Mouse (Mus musculus) T-cell, adult 2 months (primary cell): Measurements from ENCODE around the gene Tcp11l2.

ENCODE experiments used
- DNase-seq: peaks from one replicate; pipeline ENCODE4 v3.0.0; 2022; ENCODE audit warnings: low spot score

Tcp11l2 gene

GRCm38 (mm10) chr10:84558511-84558910 lies 17.9 kb upstream of the Tcp11l2 start:
- DNase-seq = no peak

- DNase-seq = no peak
Observed at GRCm38 (mm10) chr10:84559986-84560385, 16.4 kb upstream of the Tcp11l2 start.

GRCm38 (mm10) chr10:84562121-84562520 lies 14.3 kb upstream of the Tcp11l2 start:
- DNase-seq = no peak

DNA sequence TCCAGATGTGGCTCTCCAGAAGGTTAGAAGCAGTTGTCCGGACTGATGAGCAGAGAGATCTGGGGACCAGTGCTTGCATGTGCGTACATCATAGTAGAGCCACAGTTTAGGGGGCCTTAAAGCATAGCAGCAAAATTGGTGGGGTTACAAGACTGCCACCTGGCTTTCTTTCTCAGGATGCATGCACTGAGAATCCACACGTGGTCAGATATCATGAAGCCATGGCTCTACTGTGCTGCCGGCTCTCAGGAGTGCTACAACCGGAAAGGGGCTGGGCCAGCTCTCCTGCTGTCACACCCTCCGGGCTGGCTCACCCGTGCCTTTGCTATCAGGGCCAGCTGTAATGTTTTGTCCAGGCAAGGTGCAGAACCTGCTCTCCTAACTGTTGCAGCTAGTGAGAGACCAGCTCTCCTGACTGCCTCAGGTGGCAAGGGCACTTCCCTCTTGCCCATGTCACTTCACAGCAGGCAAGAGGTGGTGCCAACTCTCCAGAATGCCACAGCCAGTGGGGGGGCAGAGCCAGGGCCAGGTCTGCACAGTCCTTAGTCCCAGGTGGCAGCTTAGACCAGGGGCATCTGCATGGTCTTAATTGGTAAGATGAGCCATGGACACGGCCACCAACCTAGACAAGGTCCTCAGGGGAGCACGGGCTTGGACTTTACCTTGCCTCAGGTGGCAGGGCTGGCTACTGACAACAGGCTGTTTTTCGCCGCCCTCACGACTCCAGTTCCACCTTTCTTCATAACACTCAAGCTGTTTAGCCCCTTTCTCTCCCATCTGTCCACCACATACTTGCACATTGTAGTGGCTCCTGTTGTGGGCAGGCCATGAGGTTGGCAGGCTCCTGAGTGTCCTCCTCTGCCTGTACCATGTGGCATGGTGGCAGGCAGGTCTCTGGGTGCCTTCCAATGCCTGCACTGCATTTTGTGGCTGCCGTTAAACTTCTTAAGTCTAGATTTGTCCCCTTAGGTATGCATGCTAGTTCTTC lies 13.6 kb upstream of the Tcp11l2 start:
- DNase-seq = peak; percentile 65

DNA sequence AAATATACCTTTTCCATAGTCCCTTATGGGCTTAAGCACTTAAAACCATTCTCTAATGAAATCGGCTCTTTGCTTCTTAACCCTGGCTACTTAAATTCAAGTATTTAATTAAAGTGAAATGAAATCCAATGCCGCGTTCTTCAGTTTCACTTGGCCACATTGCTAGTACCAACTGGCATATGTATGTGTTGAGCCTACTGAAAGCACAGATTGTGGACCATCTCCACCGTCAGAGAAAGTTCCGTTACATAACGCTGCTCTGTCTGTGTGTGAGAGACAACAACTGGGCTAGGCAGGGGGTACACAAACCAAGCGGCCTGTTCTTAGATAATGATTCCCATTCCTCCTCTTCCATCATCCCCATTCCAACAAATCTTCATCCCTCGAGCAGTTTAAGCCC lies 12.0 kb upstream of the Tcp11l2 start:
- no peak for DNase-seq

GRCm38 (mm10) chr10:84571052-84571639 lies 5.3 kb upstream of the Tcp11l2 start:
- DNase-seq = peak; percentile 22

GRCm38 (mm10) chr10:84573671-84574420 lies 2.6 kb upstream of the Tcp11l2 start:
- no peak for DNase-seq

- DNase-seq = no peak
Observed at GRCm38 (mm10) chr10:84576029-84576394, 414 bp upstream of the Tcp11l2 start.

DNA sequence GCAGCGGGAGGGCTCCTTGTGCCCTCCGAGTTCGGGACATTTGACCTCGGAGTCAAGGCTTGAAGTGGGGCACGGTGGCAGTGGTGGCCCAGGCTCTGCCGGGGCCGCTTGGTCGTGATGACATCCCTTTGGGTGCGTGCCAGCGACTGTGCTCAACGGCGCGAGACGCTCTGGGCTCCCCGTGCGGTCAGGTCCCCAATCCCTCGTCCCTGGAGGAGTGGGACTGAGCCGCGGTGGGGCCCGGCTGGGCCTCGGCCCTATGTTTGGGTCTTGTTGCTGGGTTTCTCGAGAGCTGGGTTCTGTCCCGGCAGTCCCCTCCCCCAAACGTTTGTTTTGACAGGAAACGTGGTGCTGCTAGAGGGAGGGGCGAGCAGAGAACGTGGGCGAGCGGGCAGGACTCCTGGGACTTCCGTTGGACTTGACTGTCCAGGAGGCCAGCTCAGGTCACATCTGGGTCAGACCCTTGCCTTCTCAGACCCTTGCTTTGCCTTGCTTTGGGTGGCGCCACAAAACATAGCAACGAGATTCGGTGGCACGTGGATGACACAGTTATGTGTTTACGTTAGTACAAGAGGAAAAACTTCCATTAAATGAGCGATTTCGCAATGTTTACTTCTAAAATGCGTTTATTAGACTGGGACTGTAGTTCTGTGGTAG lies 773 bp downstream of the Tcp11l2 start:
- peak; percentile 90 for DNase-seq

- DNase-seq = no peak
Observed at GRCm38 (mm10) chr10:84578738-84579137, 2.3 kb downstream of the Tcp11l2 start.

DNA sequence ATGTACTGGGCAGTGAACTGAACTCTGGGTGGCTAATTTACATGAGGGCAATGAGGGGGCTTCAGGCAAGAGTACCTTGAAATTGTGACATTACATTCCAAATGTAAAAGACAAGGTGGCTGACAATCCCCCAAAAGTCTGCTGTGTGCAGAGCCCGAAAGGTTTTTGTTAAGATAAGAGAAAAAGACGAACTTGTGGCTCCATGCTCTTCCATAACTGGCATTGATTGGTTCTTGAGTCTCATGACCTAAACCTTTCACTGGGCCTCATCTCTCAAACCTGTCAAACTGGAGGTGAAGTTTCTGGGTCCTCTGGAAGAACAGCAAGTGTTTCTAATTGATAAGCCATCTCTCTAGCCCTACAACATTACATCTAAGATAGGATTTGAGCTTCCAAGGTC lies 3.1 kb downstream of the Tcp11l2 start:
- no peak for DNase-seq

DNA sequence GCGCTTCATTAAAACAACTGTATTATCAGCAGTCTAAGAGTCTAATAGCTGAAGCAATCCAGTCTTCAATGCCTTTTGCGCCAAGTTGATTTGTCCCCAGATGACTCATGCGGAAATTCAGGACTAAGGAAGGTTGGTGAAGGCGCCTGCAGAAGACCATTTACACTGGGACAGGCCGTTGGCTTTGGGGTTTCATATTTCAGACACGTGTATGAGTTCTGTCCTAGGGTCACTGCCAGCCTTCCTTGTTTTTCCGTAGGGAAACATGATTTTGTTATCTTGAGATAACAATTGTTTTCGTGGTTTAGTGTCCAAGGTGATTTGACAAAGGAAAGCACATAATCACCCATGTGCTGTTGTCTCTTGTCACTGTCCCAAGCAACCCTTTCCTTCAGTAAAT lies 4.8 kb downstream of the Tcp11l2 start:
- DNase-seq = no peak

DNA sequence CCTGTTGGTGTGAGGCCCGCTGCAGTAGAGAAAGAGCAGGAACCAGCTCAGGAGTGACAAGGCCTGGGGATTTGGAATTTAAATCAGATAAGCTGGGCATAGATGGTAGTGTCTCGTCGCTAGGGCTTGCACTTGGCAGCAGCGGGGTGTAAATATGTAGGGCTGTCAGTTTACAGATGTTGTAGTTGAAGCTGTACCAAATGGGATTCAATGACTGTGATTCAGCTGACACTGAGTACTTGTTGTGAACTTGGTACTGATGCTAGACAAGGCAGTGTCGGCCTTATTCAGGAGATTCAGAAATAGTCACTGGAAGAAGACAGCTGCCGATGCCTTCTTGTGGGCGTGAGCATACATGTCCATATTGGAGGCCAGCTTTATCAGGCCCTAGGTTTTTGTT lies 5.8 kb downstream of the Tcp11l2 start:
- no peak for DNase-seq

DNA sequence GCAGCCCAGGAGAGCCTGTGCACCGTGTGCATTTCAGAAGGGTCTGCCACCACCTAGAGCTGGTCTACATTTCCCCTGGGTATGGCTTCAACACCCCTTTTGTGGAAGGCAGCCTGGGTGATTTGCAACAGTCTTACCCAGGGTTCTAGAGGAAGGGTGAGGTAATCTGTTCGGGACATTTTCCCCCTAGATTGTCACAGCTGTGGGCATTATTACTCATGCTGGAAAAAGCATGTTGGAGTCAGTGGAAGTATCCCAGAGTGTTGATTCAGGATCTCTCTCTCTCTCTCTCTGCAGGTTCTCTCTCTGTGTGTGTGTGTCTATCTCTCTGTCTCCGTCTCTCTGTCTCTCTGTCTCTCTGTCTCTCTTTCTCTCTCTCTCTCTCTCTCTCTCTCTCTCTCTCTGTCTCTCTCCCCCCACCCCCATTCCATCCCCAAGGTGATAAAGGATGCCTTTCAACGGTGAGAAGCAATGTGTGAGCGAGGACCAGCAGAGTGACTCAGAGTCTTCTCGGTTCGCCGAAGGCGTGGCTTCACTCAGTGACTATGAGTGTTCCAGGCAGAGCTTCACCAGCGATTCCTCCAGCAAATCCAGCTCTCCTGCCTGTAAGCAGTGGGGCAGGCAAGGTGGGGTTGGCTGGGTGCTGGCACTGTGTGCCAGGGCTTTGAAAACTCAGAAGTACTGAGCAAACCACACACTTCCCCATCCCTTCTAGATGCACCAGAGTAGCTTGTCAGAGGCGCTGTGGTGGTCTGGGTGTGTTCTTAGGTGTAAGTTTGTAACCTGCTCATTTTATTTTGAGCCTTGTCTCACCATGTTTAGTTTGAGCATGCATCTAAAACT lies 8.2 kb downstream of the Tcp11l2 start:
- DNase-seq = peak; percentile 52

- DNase-seq = no peak
Observed at GRCm38 (mm10) chr10:84585294-84585650, 8.8 kb downstream of the Tcp11l2 start.

DNA sequence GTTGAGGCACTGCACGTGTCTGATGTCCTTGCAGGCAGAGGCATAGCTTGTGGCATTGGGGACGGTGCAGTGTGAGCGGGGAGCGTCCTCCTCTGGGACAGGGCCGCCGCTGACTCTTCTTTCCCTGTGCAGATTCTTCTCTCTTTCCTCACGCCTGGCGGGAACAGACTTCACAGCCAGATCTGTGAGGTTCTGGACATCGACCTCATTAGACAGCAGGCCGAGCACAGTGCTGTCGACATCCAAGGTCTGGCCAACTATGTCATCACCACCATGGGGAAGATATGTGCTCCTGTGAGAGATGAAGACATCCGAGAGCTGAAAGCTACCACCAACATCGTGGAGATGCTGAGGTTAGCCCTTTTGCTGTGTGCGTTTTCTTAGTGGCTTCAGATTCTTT lies 14.5 kb downstream of the Tcp11l2 start:
- DNase-seq = no peak

DNA sequence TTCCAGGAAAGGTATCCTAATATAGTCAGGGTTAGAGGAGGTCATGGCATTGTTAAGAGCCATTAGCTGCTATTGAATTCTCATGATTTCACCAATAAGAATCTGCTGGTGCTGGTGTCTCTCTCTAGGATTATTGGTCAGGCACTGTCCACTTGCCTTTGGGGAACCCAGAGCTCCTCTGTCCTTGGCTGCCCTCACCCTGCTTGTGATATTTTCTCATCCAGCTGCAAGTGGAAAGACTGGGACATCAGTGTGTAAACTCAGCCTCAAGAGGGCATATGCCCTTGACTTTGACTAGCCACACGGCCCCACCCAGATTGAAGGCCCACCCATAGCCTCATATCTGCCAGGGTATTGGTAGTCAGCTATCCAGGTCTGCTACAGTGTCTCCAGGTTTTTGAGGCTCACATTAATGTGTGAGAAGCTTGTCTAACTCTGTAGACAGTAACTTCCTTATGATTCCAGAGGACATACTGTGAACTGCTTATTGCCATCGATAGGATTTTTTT lies 15.3 kb downstream of the Tcp11l2 start:
- no peak for DNase-seq

GRCm38 (mm10) chr10:84592745-84593144 lies 16.3 kb downstream of the Tcp11l2 start:
- no peak for DNase-seq

DNA sequence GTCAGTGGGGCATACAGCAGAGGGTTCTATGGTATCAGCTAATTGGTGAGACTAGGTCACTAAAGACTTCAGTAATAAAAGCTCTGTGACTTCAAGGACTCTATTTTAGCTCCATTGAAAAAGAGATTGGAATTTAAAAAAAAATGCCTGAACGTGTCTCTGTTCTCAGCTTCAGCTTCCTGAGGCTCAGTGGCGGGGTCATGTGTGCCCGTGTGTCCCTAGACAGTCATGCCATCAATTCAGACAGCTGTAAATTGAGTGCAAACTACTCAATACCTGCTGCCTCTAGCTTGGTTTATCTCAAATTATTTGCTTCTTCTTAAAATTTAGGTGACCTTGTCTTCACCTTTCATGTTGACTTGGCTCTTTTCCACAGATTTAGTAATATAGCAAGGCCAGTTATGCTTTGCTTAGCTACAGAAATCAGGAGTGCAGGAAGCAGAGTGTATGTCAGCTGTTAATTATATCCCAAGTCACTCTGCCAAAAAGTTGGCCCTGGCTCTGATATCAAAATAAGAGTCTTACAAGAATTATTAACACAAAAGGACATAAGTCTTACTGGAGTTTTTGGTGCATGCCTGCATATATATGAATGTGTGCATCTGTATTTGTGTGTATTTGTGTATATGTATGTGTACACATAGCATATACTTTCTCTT lies 20.8 kb downstream of the Tcp11l2 start:
- no peak for DNase-seq

DNA sequence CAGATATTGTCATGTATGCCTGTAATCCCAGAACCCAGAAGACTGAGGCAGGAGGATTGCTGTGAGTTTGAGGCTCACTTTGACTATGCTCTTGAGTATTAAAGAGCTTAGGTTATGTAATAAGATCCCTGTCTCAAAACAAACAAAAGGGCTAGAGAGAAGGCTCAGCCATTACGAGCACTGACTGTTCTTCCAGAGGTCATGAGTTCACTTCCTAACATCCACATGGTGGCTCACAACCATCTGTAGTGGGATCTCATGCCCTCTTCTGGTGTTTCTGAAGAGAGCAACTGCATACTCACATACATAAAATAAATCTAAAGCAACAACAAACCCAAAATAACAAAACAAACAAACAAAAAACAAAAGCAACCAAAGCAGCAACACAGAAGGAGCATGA lies 21.7 kb downstream of the Tcp11l2 start:
- DNase-seq = no peak

- DNase-seq = no peak
Observed at GRCm38 (mm10) chr10:84600136-84600535, 23.7 kb downstream of the Tcp11l2 start.
